Mouse (Mus musculus): ENCODE results near the gene Cobll1. TPM values are rescaled to one million over a fixed set of nuclear protein-coding genes. Genes with fewer than 3 reads are reported as not detected.

Gene Cobll1
- polyA plus RNA-seq, 1 experiment from 2014 or later, result 6.1 TPM

Other genes with a start within 250 kb of the Cobll1 start
- 9.3 and 11.0 TPM in 2 replicates for gene Grb14, start 214.4 kb downstream of the Cobll1 start, polyA plus RNA-seq (2015; fragmentation: Nextera tagmentation; extraction: Ambion mirVana)
- 0.09 TPM in 1 of 2 replicates, not detected in the other for gene Slc38a11, start 124.6 kb upstream of the Cobll1 start, polyA plus RNA-seq (2015; fragmentation: Nextera tagmentation; extraction: Ambion mirVana)